Mouse (Mus musculus) G1E (cell line): ENCODE data around the gene Slc7a10. TPM values are rescaled to one million over a fixed set of nuclear protein-coding genes. Genes with fewer than 3 reads are reported as not detected.

ENCODE experiments used
- ATAC-seq: 2 replicates; pipeline ENCODE4 v1.8.0; 2016; ENCODE audit warnings: mild to moderate bottlenecking; ENCODE audit not compliant: insufficient number of reproducible peaks, poor library complexity, low FRiP score, severe bottlenecking; ENCODE audit errors: extremely low read depth
- DNase-seq: peaks from one replicate; pipeline ENCODE4 v3.0.0; 2012; ENCODE audit warnings: low spot score
- H3K27me3 ChIP-seq: 2 replicates; pipeline ENCODE4 v1.6.1; 2012; ENCODE audit warnings: mild to moderate bottlenecking, low read length, inconsistent platforms; ENCODE audit not compliant: insufficient read depth
- H3K36me3 ChIP-seq: replicated peaks from 2 replicates; pipeline ENCODE3; 2012; ENCODE audit warnings: mild to moderate bottlenecking, inconsistent platforms
- H3K4me1 ChIP-seq: 2 replicates; pipeline ENCODE4 v1.6.1; 2012; ENCODE audit warnings: low read depth, low read length, inconsistent platforms, mixed read lengths; ENCODE audit not compliant: insufficient read depth
- H3K4me3 ChIP-seq: 2 replicates; pipeline ENCODE4 v1.5.1; 2012; ENCODE audit warnings: low read depth, mild to moderate bottlenecking, inconsistent platforms, low read length, moderate library complexity, mixed read lengths
- H3K9me3 ChIP-seq: replicated peaks from 2 replicates; pipeline ENCODE4 v1.6.1; 2012; ENCODE audit warnings: inconsistent platforms
- CTCF ChIP-seq: IDR thresholded peaks from 2 replicates; pipeline ENCODE4 v1.5.1; 2012; ENCODE audit warnings: low read depth, low read length, inconsistent platforms, mixed read lengths
- GATA1 ChIP-seq: IDR thresholded peaks from 2 replicates; pipeline ENCODE4 v1.6.1; 2012; ENCODE audit warnings: borderline replicate concordance, low read length, inconsistent platforms, mixed read lengths
- GATA2 ChIP-seq: IDR thresholded peaks from 2 replicates; pipeline ENCODE4 v1.6.1; 2012; ENCODE audit warnings: low read depth, low read length, inconsistent platforms, borderline replicate concordance
- POLR2AphosphoS5 ChIP-seq: IDR thresholded peaks from 2 replicates; pipeline ENCODE4 v1.6.1; 2012; ENCODE audit warnings: low read depth, low read length, inconsistent platforms; ENCODE audit not compliant: insufficient replicate concordance
- TAL1 ChIP-seq: conservative IDR thresholded peaks from 2 replicates; pipeline ENCODE4 v1.6.1; 2012; ENCODE audit warnings: low read depth, low read length, inconsistent platforms, mixed read lengths
- polyA plus RNA-seq: library from polyadenylated mRNA; stranded (reverse); fragments of >175 nt; gene quantifications from 2 replicates; pipeline ENCODE4 v1.2.3, GENCODE M21; 2012
- total RNA-seq, 2 experiments: library from RNA; stranded (forward) in 1 of 2; stranded (reverse) in 1 of 2; fragments of 200-1000 nt in 1 of 2; fragments of >200 nt in 1 of 2; fragmentation: Nextera tagmentation in 1 of 2; gene quantifications; 2 replicates each; pipeline ENCODE4 v1.2.3; 2014 to 2017

Slc7a10 gene
- total and polyA plus RNA-seq, 3 experiments: 0.22 TPM; not detected in 2

DNA sequence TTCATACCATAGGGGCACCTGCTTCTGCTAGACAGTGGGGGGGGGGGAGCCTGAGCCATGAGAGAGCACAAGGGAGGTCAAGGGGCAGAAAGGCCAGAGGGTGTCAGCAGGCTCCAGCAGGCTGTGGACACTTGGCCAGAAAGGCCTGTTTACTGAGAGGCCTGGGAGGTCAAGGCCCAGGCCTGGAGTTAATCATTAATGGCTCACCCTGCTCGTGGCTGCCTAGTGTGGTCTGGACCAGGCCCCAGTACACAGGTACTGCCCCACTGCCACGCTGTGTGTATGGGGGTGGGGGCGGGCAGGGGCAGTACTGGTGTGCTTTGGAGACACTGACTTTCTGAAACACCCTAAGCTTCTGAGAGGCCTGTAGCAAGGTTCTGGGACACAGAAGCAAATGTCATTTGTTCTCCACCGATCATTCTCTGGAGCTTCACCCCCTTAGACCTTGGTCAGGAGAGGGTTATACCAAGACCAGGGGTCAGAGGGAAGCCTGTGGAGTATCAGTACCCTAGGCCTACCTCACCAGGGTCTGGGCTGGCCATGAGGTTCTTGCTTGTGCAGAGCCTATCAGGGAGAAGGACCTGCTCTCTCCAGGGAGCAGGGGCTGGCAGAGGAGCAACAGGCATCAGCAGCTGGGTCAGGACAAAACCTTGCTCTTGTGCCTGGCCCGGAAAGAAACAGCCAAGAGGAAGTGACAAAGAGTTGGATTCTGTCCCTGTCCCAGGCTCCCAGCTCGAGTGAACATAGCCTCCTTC, 42.1 kb upstream of the Slc7a10 start:
- TF ChIP-seq GATA2: no peak
- TF ChIP-seq TAL1: no peak
- TF ChIP-seq POLR2AphosphoS5: no peak
- TF ChIP-seq CTCF: no peak
- no peak for TF ChIP-seq GATA1

GRCm38 (mm10) chr7:35145068-35145467, 41.1 kb upstream of the Slc7a10 start:
- no peak overlapping the region for H3K4me3 ChIP-seq
- no peaks in the 10 kb centered on the region for H3K4me1 ChIP-seq
- no peaks in the 10 kb centered on the region for H3K9me3 ChIP-seq
- ATAC-seq (no peak), DNase-seq (no peak)
- no peak for TF ChIP-seq GATA1
- no peak for TF ChIP-seq POLR2AphosphoS5
- no peak for TF ChIP-seq GATA2
- TF ChIP-seq CTCF: no peak
- TF ChIP-seq TAL1: no peak
- H3K27me3 ChIP-seq: peaks cover 6% of the 10 kb centered on the region; the same call in 1 of the 2 replicates
- no peaks in the 10 kb centered on the region for H3K36me3 ChIP-seq

More for the DNA sequence above, 42.1 kb upstream of the Slc7a10 start:
- H3K27me3 ChIP-seq: peaks cover 6% of the 10 kb centered on the region; the same call in 1 of the 2 replicates
- H3K9me3 ChIP-seq: no peaks in the 10 kb centered on the region
- ATAC-seq (no peak), DNase-seq (no peak)
- no peak overlapping the region for H3K4me3 ChIP-seq
- no peaks in the 10 kb centered on the region for H3K36me3 ChIP-seq
- no peaks in the 10 kb centered on the region for H3K4me1 ChIP-seq

GRCm38 (mm10) chr7:35146269-35146668, 39.9 kb upstream of the Slc7a10 start:
- Histone ChIP-seq H3K9me3 (no peaks in the 10 kb centered on the region), H3K36me3 (no peaks in the 10 kb centered on the region), H3K4me1 (no peaks in the 10 kb centered on the region), H3K27me3 (peaks cover 2% of the 10 kb centered on the region; the same call in 1 of the 2 replicates), H3K4me3 (no peak overlapping the region)
- TF ChIP-seq GATA2 (no peak), POLR2AphosphoS5 (no peak), TAL1 (no peak), CTCF (no peak), GATA1 (no peak)
- no peak for DNase-seq
- no peak for ATAC-seq

- DNase-seq (no peak), ATAC-seq (no peak)
- TF ChIP-seq GATA1: no peak
- no peak for TF ChIP-seq TAL1
- Histone ChIP-seq H3K4me3 (no peak overlapping the region), H3K9me3 (no peaks in the 10 kb centered on the region), H3K36me3 (no peaks in the 10 kb centered on the region), H3K4me1 (peaks cover 2% of the 10 kb centered on the region; the same call in 1 of the 2 replicates), H3K27me3 (no peaks in the 10 kb centered on the region; the same call in 1 of the 2 replicates)
Measured at GRCm38 (mm10) chr7:35149616-35150433, 36.4 kb upstream of the Slc7a10 start.

DNA sequence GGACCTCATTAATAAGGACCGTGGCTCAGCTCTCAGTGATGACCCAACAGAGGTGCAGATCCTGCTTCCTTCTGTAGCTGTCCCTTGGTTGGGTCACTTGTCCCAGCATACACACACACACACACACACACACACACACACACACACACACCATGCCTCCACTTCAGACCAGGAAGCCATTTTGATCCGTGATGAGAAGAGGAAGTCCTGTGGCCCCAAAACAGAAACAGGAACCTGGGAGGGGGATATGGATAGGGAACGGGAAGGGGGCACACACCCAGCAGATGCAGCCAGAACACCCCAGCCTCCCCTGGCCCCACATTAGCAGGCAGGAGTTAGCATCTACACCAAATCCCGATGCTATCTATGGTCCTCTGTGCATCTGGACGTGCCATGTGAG, 35.3 kb upstream of the Slc7a10 start:
- no peak for ATAC-seq
- no peak for TF ChIP-seq TAL1
- TF ChIP-seq GATA1: no peak
- TF ChIP-seq POLR2AphosphoS5: no peak
- no peak for TF ChIP-seq GATA2
- no peak for TF ChIP-seq CTCF

DNA sequence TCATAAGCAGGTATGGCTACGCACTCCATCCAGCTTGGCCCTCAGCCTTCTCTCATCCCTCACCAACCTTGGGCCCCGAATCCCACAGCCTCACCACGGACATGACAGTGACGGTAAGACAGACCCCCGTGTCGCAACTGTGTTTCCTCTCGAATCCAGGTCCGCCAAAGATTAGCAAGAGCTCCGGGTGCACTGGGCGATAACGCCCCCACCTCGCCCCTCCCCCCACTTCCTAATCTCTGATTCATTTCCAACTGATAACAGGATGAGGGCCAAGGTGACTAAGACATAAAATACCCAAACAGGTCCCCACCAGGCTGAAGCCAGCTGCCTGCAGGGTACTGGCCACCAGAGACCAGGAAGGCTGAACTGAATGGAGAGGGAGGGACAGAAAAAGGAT, 31.7 kb upstream of the Slc7a10 start:
- H3K36me3 ChIP-seq: no peaks in the 10 kb centered on the region
- peaks cover 8% of the 10 kb centered on the region; the same call in 1 of the 2 replicates for H3K27me3 ChIP-seq
- no peak for DNase-seq
- ATAC-seq: no peak
- H3K4me3 ChIP-seq: no peak overlapping the region
- TF ChIP-seq POLR2AphosphoS5 (no peak), GATA1 (no peak), TAL1 (no peak), GATA2 (no peak), CTCF (no peak)
- H3K4me1 ChIP-seq: peaks cover 14% of the 10 kb centered on the region
- H3K9me3 ChIP-seq: no peaks in the 10 kb centered on the region

More for the DNA sequence above, 35.3 kb upstream of the Slc7a10 start:
- Histone ChIP-seq H3K4me1 (peaks cover 2% of the 10 kb centered on the region; the same call in 1 of the 2 replicates), H3K36me3 (no peaks in the 10 kb centered on the region), H3K9me3 (no peaks in the 10 kb centered on the region), H3K27me3 (no peaks in the 10 kb centered on the region; the same call in 1 of the 2 replicates), H3K4me3 (no peak overlapping the region)
- DNase-seq: no peak
